Mouse (Mus musculus): Measurements from ENCODE around the gene Gcnt7. TPM values are rescaled to one million over a fixed set of nuclear protein-coding genes. Genes with fewer than 3 reads are reported as not detected.

Gene Gcnt7
- polyA plus RNA-seq, 1 experiment from 2014 or later, result 1.6 TPM

GRCm38 (mm10) chr2:172483766-172484413, 25.5 kb upstream of the Gcnt7 start:
- Histone ChIP-seq H3K27me3 (ENCODE audit: control insufficient read depth, insufficient read depth, low read length) (no peaks in the 10 kb centered on the region), H3K9ac (replicated peaks; ENCODE audit: low read length) (no peak overlapping the region), H3K27ac (replicated peaks; ENCODE audit: low read depth, low read length) (no peak overlapping the region), H3K4me3 (replicated peaks; ENCODE audit: low read depth, low read length) (no peak overlapping the region), H3K36me3 (ENCODE audit: control insufficient read depth, insufficient read depth, low read length) (no peaks in the 10 kb centered on the region), H3K4me2 (ENCODE audit: low read length) (no peak overlapping the region), H3K9me3 (ENCODE audit: control insufficient read depth, low read length) (no peaks in the 10 kb centered on the region), H3K4me1 (ENCODE audit: control insufficient read depth, insufficient read depth, low read length) (no peaks in the 10 kb centered on the region)
- 84% methylated on average over 14 of the region's 14 CpGs for WGBS
- DNase-seq (no peak), ATAC-seq (ENCODE audit: low FRiP score, low TSS enrichment) (no peak)

- H3K4me3 ChIP-seq (replicated peaks; ENCODE audit: low read depth, low read length), result no peak overlapping the region
- H3K9me3 ChIP-seq (ENCODE audit: control insufficient read depth, low read length), result no peaks in the 10 kb centered on the region
- no peaks in the 10 kb centered on the region for H3K27me3 ChIP-seq (ENCODE audit: control insufficient read depth, insufficient read depth, low read length)
- DNase-seq (no peak), ATAC-seq (ENCODE audit: low FRiP score, low TSS enrichment) (no peak)
- no peak overlapping the region for H3K9ac ChIP-seq (replicated peaks; ENCODE audit: low read length)
- no peak overlapping the region for H3K4me2 ChIP-seq (ENCODE audit: low read length)
- 89% methylated on average over 16 of the region's 16 CpGs for WGBS
- H3K4me1 ChIP-seq (ENCODE audit: control insufficient read depth, insufficient read depth, low read length), result no peaks in the 10 kb centered on the region
- H3K27ac ChIP-seq (replicated peaks; ENCODE audit: low read depth, low read length), result no peak overlapping the region
- no peaks in the 10 kb centered on the region for H3K36me3 ChIP-seq (ENCODE audit: control insufficient read depth, insufficient read depth, low read length)
These were observed 23.4 kb upstream of the Gcnt7 start for GRCm38 (mm10) chr2:172481654-172482385.

- DNase-seq, result no peak
- no peaks in the 10 kb centered on the region for H3K36me3 ChIP-seq (ENCODE audit: control insufficient read depth, insufficient read depth, low read length)
- ATAC-seq (ENCODE audit: low FRiP score, low TSS enrichment), result no peak
- no peaks in the 10 kb centered on the region for H3K27me3 ChIP-seq (ENCODE audit: control insufficient read depth, insufficient read depth, low read length)
- H3K9me3 ChIP-seq (ENCODE audit: control insufficient read depth, low read length), result no peaks in the 10 kb centered on the region
- no peak overlapping the region for H3K4me3 ChIP-seq (replicated peaks; ENCODE audit: low read depth, low read length)
- WGBS, result 63% methylated on average over 7 of the region's 7 CpGs
- no peaks in the 10 kb centered on the region for H3K4me1 ChIP-seq (ENCODE audit: control insufficient read depth, insufficient read depth, low read length)
- no peak overlapping the region for H3K9ac ChIP-seq (replicated peaks; ENCODE audit: low read length)
- H3K27ac ChIP-seq (replicated peaks; ENCODE audit: low read depth, low read length), result no peak overlapping the region
- no peak overlapping the region for H3K4me2 ChIP-seq (ENCODE audit: low read length)
These were observed 21.9 kb upstream of the Gcnt7 start for GRCm38 (mm10) chr2:172480296-172480695.

GRCm38 (mm10) chr2:172477860-172478259, 19.5 kb upstream of the Gcnt7 start:
- H3K36me3 ChIP-seq (ENCODE audit: control insufficient read depth, insufficient read depth, low read length), result no peaks in the 10 kb centered on the region
- 3% methylated on average over 2 of the region's 2 CpGs for WGBS
- H3K4me1 ChIP-seq (ENCODE audit: control insufficient read depth, insufficient read depth, low read length), result no peaks in the 10 kb centered on the region
- H3K9ac ChIP-seq (replicated peaks; ENCODE audit: low read length), result no peak overlapping the region
- H3K27me3 ChIP-seq (ENCODE audit: control insufficient read depth, insufficient read depth, low read length), result no peaks in the 10 kb centered on the region
- no peaks in the 10 kb centered on the region for H3K9me3 ChIP-seq (ENCODE audit: control insufficient read depth, low read length)
- no peak for ATAC-seq (ENCODE audit: low FRiP score, low TSS enrichment)
- H3K27ac ChIP-seq (replicated peaks; ENCODE audit: low read depth, low read length), result no peak overlapping the region
- DNase-seq, result peak; percentile 88
- H3K4me3 ChIP-seq (replicated peaks; ENCODE audit: low read depth, low read length), result no peak overlapping the region
- no peak overlapping the region for H3K4me2 ChIP-seq (ENCODE audit: low read length)

GRCm38 (mm10) chr2:172477350-172477749, 19.0 kb upstream of the Gcnt7 start:
- no peak overlapping the region for H3K9ac ChIP-seq (replicated peaks; ENCODE audit: low read length)
- H3K27ac ChIP-seq (replicated peaks; ENCODE audit: low read depth, low read length), result no peak overlapping the region
- WGBS, result 34% methylated on average over 3 of the region's 3 CpGs
- no peaks in the 10 kb centered on the region for H3K9me3 ChIP-seq (ENCODE audit: control insufficient read depth, low read length)
- no peak overlapping the region for H3K4me3 ChIP-seq (replicated peaks; ENCODE audit: low read depth, low read length)
- DNase-seq (no peak), ATAC-seq (ENCODE audit: low FRiP score, low TSS enrichment) (no peak)
- no peaks in the 10 kb centered on the region for H3K4me1 ChIP-seq (ENCODE audit: control insufficient read depth, insufficient read depth, low read length)
- H3K27me3 ChIP-seq (ENCODE audit: control insufficient read depth, insufficient read depth, low read length), result no peaks in the 10 kb centered on the region
- no peaks in the 10 kb centered on the region for H3K36me3 ChIP-seq (ENCODE audit: control insufficient read depth, insufficient read depth, low read length)
- H3K4me2 ChIP-seq (ENCODE audit: low read length), result no peak overlapping the region

- no peak overlapping the region for H3K4me2 ChIP-seq (ENCODE audit: low read length)
- H3K9ac ChIP-seq (replicated peaks; ENCODE audit: low read length), result no peak overlapping the region
- H3K27me3 ChIP-seq (ENCODE audit: control insufficient read depth, insufficient read depth, low read length), result no peaks in the 10 kb centered on the region
- H3K4me3 ChIP-seq (replicated peaks; ENCODE audit: low read depth, low read length), result no peak overlapping the region
- no peak for DNase-seq
- no peaks in the 10 kb centered on the region for H3K4me1 ChIP-seq (ENCODE audit: control insufficient read depth, insufficient read depth, low read length)
- no peaks in the 10 kb centered on the region for H3K36me3 ChIP-seq (ENCODE audit: control insufficient read depth, insufficient read depth, low read length)
- ATAC-seq (ENCODE audit: low FRiP score, low TSS enrichment), result no peak
- no peak overlapping the region for H3K27ac ChIP-seq (replicated peaks; ENCODE audit: low read depth, low read length)
- no peaks in the 10 kb centered on the region for H3K9me3 ChIP-seq (ENCODE audit: control insufficient read depth, low read length)
- WGBS, result 41% methylated on average over 10 of the region's 10 CpGs
These were observed 18.4 kb upstream of the Gcnt7 start for GRCm38 (mm10) chr2:172476707-172477260.

- Histone ChIP-seq H3K4me3 (replicated peaks; ENCODE audit: low read depth, low read length) (no peak overlapping the region), H3K36me3 (ENCODE audit: control insufficient read depth, insufficient read depth, low read length) (peaks cover 1% of the 10 kb centered on the region; the same call in 1 of the 2 replicates), H3K4me1 (ENCODE audit: control insufficient read depth, insufficient read depth, low read length) (no peaks in the 10 kb centered on the region), H3K4me2 (ENCODE audit: low read length) (no peak overlapping the region), H3K9me3 (ENCODE audit: control insufficient read depth, low read length) (no peaks in the 10 kb centered on the region), H3K9ac (replicated peaks; ENCODE audit: low read length) (no peak overlapping the region), H3K27me3 (ENCODE audit: control insufficient read depth, insufficient read depth, low read length) (no peaks in the 10 kb centered on the region), H3K27ac (replicated peaks; ENCODE audit: low read depth, low read length) (no peak overlapping the region)
- DNase-seq, result no peak
- no peak for ATAC-seq (ENCODE audit: low FRiP score, low TSS enrichment)
- WGBS, result 32% methylated on average over 6 of the region's 6 CpGs
These were observed 16.6 kb upstream of the Gcnt7 start for GRCm38 (mm10) chr2:172474970-172475369.

GRCm38 (mm10) chr2:172473591-172473990, 15.2 kb upstream of the Gcnt7 start:
- Histone ChIP-seq H3K9ac (replicated peaks; ENCODE audit: low read length) (no peak overlapping the region), H3K27ac (replicated peaks; ENCODE audit: low read depth, low read length) (no peak overlapping the region), H3K4me3 (replicated peaks; ENCODE audit: low read depth, low read length) (no peak overlapping the region), H3K36me3 (ENCODE audit: control insufficient read depth, insufficient read depth, low read length) (peaks cover 15% of the 10 kb centered on the region), H3K27me3 (ENCODE audit: control insufficient read depth, insufficient read depth, low read length) (no peaks in the 10 kb centered on the region), H3K4me2 (ENCODE audit: low read length) (no peak overlapping the region), H3K4me1 (ENCODE audit: control insufficient read depth, insufficient read depth, low read length) (no peaks in the 10 kb centered on the region), H3K9me3 (ENCODE audit: control insufficient read depth, low read length) (no peaks in the 10 kb centered on the region)
- WGBS, result 75% methylated on average over 8 of the region's 8 CpGs
- DNase-seq (peak; percentile 35), ATAC-seq (ENCODE audit: low FRiP score, low TSS enrichment) (no peak)

- WGBS, result 90% methylated on average over 11 of the region's 11 CpGs
- no peak within 1 kb of the TSS for H3K9ac ChIP-seq (replicated peaks; ENCODE audit: low read length)
- ATAC-seq (ENCODE audit: low FRiP score, low TSS enrichment), result no peak
- no peaks in the 10 kb centered on the region for H3K9me3 ChIP-seq (ENCODE audit: control insufficient read depth, low read length)
- no peak within 1 kb of the TSS for H3K4me2 ChIP-seq (ENCODE audit: low read length)
- H3K4me1 ChIP-seq (ENCODE audit: control insufficient read depth, insufficient read depth, low read length), result no peaks in the 10 kb centered on the region
- H3K27ac ChIP-seq (replicated peaks; ENCODE audit: low read depth, low read length), result no peak within 1 kb of the TSS
- peaks cover 27% of the 10 kb centered on the region for H3K36me3 ChIP-seq (ENCODE audit: control insufficient read depth, insufficient read depth, low read length)
- DNase-seq, result no peak
- H3K4me3 ChIP-seq (replicated peaks; ENCODE audit: low read depth, low read length), result no peak within 1 kb of the TSS
- no peaks in the 10 kb centered on the region for H3K27me3 ChIP-seq (ENCODE audit: control insufficient read depth, insufficient read depth, low read length)
These were observed 13.9 kb upstream of the Gcnt7 start, which contains the start of gene Fam209 for GRCm38 (mm10) chr2:172472318-172472717. TSS of gene Fam209 (plus strand) at chr2:172472520.

Data from midbrain, embryonic 14.5 days (tissue).